Mouse (Mus musculus): ENCODE measurements around the gene Isl1.

Isl1 gene

GRCm38 (mm10) chr13:116294734-116295133 is 14.8 kb downstream of the Isl1 start:
- no peak for ATAC-seq (ENCODE audit: low TSS enrichment)

- ATAC-seq (ENCODE audit: low TSS enrichment), result no peak
Observed at GRCm38 (mm10) chr13:116294151-116294461, 15.4 kb downstream of the Isl1 start.

GRCm38 (mm10) chr13:116293301-116294150 is 16.0 kb downstream of the Isl1 start:
- ATAC-seq (ENCODE audit: low TSS enrichment), result no peak

- ATAC-seq (ENCODE audit: low TSS enrichment), result no peak
Observed at GRCm38 (mm10) chr13:116289655-116290054, 19.8 kb downstream of the Isl1 start.

- no peak for ATAC-seq (ENCODE audit: low TSS enrichment)
Observed at GRCm38 (mm10) chr13:116279207-116279772, 30.2 kb downstream of the Isl1 start.
